Mouse (Mus musculus) cerebellum, adult 2 months (tissue): Measurements from ENCODE around the gene Grid2.

Source experiments
- CTCF ChIP-seq: fragments of 200-500 bp; IDR thresholded peaks from 2 replicates; pipeline ENCODE4 v1.5.1; 2011; ENCODE audit warnings: low read depth, mild to moderate bottlenecking, control low read depth, low read length, moderate library complexity, borderline replicate concordance; ENCODE audit not compliant: insufficient read depth
- POLR2A ChIP-seq: fragments of 200-500 bp; IDR thresholded peaks from 2 replicates; pipeline ENCODE4 v1.6.1; 2011; ENCODE audit warnings: low read length, control low read depth, borderline replicate concordance; ENCODE audit not compliant: insufficient read depth

GRCm38 (mm10) chr6:63342438-63343004 is 86.8 kb downstream of the Grid2 start:
- TF ChIP-seq POLR2A = no peak
- TF ChIP-seq CTCF = no peak
